Comparison of ENCODE assay signal across 28 mouse cellular contexts in genomic region chr13:51983002-51983401, GRCm38 (mm10).
DNase-seq lines count a peak whose midpoint lies in the region; ATAC-seq and TF ChIP-seq lines count a peak whose summit lies in the region.
"Had no signal": no experiment of that assay in that cellular context is flagged by ENCODE, and none has a peak within 500 bp of the region (broad histone marks: within the 10 kb centered on the region; RNA-seq: fewer than 3 reads in every experiment).

No protein-coding gene starts in this region.

- H3K9ac ChIP-seq in lung, embryonic 15.5 days: no peak overlapping the region
- H3K9ac ChIP-seq in midbrain, embryonic 11.5 days (ENCODE audit: low read length): no peak overlapping the region
- no peak overlapping the region for H3K9ac ChIP-seq in midbrain, embryonic 14.5 days (replicated peaks; ENCODE audit: low read length)
- H3K9ac ChIP-seq in stomach, postnatal 0 days (ENCODE audit: low read length): no peak overlapping the region
- H3K9ac ChIP-seq: embryonic facial prominence, embryonic 13.5 days; embryonic facial prominence, embryonic 15.5 days; forebrain, embryonic 12.5 days had no signal

- no peaks in the 10 kb centered on the region for H3K9me3 ChIP-seq in lung, embryonic 15.5 days
- no peaks in the 10 kb centered on the region for H3K9me3 ChIP-seq in midbrain, embryonic 11.5 days (ENCODE audit: control insufficient read depth, low read length)
- no peaks in the 10 kb centered on the region for H3K9me3 ChIP-seq in midbrain, embryonic 14.5 days (ENCODE audit: control insufficient read depth, low read length)
- no peaks in the 10 kb centered on the region for H3K9me3 ChIP-seq in stomach, postnatal 0 days (ENCODE audit: control insufficient read depth, low read length)
- H3K9me3 ChIP-seq: embryonic facial prominence, embryonic 13.5 days; embryonic facial prominence, embryonic 15.5 days; forebrain, embryonic 12.5 days had no signal

- H3K4me1 ChIP-seq in lung, embryonic 15.5 days: no peaks in the 10 kb centered on the region
- no peaks in the 10 kb centered on the region for H3K4me1 ChIP-seq in midbrain, embryonic 11.5 days (ENCODE audit: control insufficient read depth, insufficient read depth, low read length)
- H3K4me1 ChIP-seq in midbrain, embryonic 14.5 days (ENCODE audit: control insufficient read depth, insufficient read depth, low read length): no peaks in the 10 kb centered on the region
- no peaks in the 10 kb centered on the region for H3K4me1 ChIP-seq in stomach, postnatal 0 days (replicated peaks; ENCODE audit: control insufficient read depth, insufficient read depth)
- H3K4me1 ChIP-seq: embryonic facial prominence, embryonic 13.5 days; forebrain, embryonic 10.5 days; forebrain, embryonic 12.5 days had no signal

- H3K27me3 ChIP-seq in lung, embryonic 15.5 days: no peaks in the 10 kb centered on the region
- H3K27me3 ChIP-seq in midbrain, embryonic 11.5 days (ENCODE audit: control insufficient read depth, insufficient read depth, low read length): no peaks in the 10 kb centered on the region
- no peaks in the 10 kb centered on the region for H3K27me3 ChIP-seq in midbrain, embryonic 14.5 days (ENCODE audit: control insufficient read depth, insufficient read depth, low read length)
- H3K27me3 ChIP-seq in stomach, postnatal 0 days (ENCODE audit: control insufficient read depth, insufficient read depth, low read length): no peaks in the 10 kb centered on the region
- H3K27me3 ChIP-seq: CH12.LX; embryonic facial prominence, embryonic 13.5 days; embryonic facial prominence, embryonic 15.5 days; forebrain, embryonic 12.5 days; Patski had no signal

- H3K4me3 ChIP-seq in lung, embryonic 15.5 days: no peak overlapping the region
- H3K4me3 ChIP-seq in midbrain, embryonic 11.5 days (ENCODE audit: low read depth, low read length): no peak overlapping the region
- H3K4me3 ChIP-seq in midbrain, embryonic 14.5 days (replicated peaks; ENCODE audit: low read depth, low read length): no peak overlapping the region
- H3K4me3 ChIP-seq in stomach, postnatal 0 days (ENCODE audit: low read depth, low read length): no peak overlapping the region
- H3K4me3 ChIP-seq: embryonic facial prominence, embryonic 13.5 days; embryonic facial prominence, embryonic 15.5 days; erythroblast, embryonic 14.5 days; forebrain, embryonic 10.5 days; forebrain, embryonic 12.5 days had no signal

- no peak for TF ChIP-seq CTCF in stomach, postnatal 0 days (IDR thresholded peaks at IDR 0.05; ENCODE audit: low read depth)

- no peaks in the 10 kb centered on the region for H3K36me3 ChIP-seq in lung, embryonic 15.5 days
- no peaks in the 10 kb centered on the region for H3K36me3 ChIP-seq in midbrain, embryonic 11.5 days (ENCODE audit: control insufficient read depth, insufficient read depth, low read length)
- H3K36me3 ChIP-seq in midbrain, embryonic 14.5 days (ENCODE audit: control insufficient read depth, insufficient read depth, low read length): no peaks in the 10 kb centered on the region
- H3K36me3 ChIP-seq in stomach, postnatal 0 days (ENCODE audit: control insufficient read depth, insufficient read depth, low read length): no peaks in the 10 kb centered on the region
- H3K36me3 ChIP-seq: embryonic facial prominence, embryonic 13.5 days; embryonic facial prominence, embryonic 15.5 days; forebrain, embryonic 10.5 days; forebrain, embryonic 12.5 days; G1E had no signal

- no peak overlapping the region for H3K27ac ChIP-seq in lung, embryonic 15.5 days
- H3K27ac ChIP-seq in midbrain, embryonic 11.5 days (ENCODE audit: low read depth, low read length): no peak overlapping the region
- H3K27ac ChIP-seq in midbrain, embryonic 14.5 days (replicated peaks; ENCODE audit: low read depth, low read length): no peak overlapping the region
- H3K27ac ChIP-seq in stomach, postnatal 0 days (replicated peaks): no peak overlapping the region
- H3K27ac ChIP-seq: embryonic facial prominence, embryonic 13.5 days; embryonic facial prominence, embryonic 15.5 days; forebrain, embryonic 10.5 days; forebrain, embryonic 12.5 days had no signal

- no peak for TF ChIP-seq EP300 in stomach, postnatal 0 days (optimal IDR thresholded peaks at IDR 0.05)

- H3K4me2 ChIP-seq in lung, embryonic 15.5 days: no peak overlapping the region
- H3K4me2 ChIP-seq in midbrain, embryonic 11.5 days: no peak overlapping the region
- H3K4me2 ChIP-seq in midbrain, embryonic 14.5 days (ENCODE audit: low read length): no peak overlapping the region
- no peak overlapping the region for H3K4me2 ChIP-seq in stomach, postnatal 0 days (replicated peaks; ENCODE audit: low read depth)
- H3K4me2 ChIP-seq: embryonic facial prominence, embryonic 13.5 days; embryonic facial prominence, embryonic 15.5 days; forebrain, embryonic 12.5 days had no signal

- ATAC-seq in lung, embryonic 15.5 days (ENCODE audit: borderline replicate concordance, extremely low read depth, low FRiP score, low TSS enrichment): 0 out of 2 replicates have a peak, but pooled peaks have one; percentile 57
- no peak for ATAC-seq in midbrain, embryonic 11.5 days (ENCODE audit: low FRiP score)
- ATAC-seq in midbrain, embryonic 14.5 days (ENCODE audit: low FRiP score, low TSS enrichment): no peak
- ATAC-seq in stomach, postnatal 0 days (ENCODE audit: low FRiP score, low TSS enrichment): peak; percentile 45; the same call in 1 of the 2 replicates
- ATAC-seq: activated CD4-positive, CD25-positive, alpha-beta regulatory T cell, adult 4 months; CD4-positive, CD25-positive, alpha-beta regulatory T cell, adult 4 months; forebrain, embryonic 14.5 days; forebrain, embryonic 16.5 days; Patski had no signal

- 81% methylated on average over 8 of the region's 8 CpGs for WGBS in lung, embryonic 15.5 days
- 92% methylated on average over 8 of the region's 8 CpGs for WGBS in midbrain, embryonic 11.5 days
- 91% methylated on average over 8 of the region's 8 CpGs for WGBS in midbrain, embryonic 14.5 days
- WGBS in stomach, postnatal 0 days: 62% methylated on average over 8 of the region's 8 CpGs

- no peak for DNase-seq in lung, postnatal 36 days
- peak; percentile 37 for DNase-seq in midbrain, embryonic 11.5 days (ENCODE audit: low spot score, missing footprints)
- DNase-seq in midbrain, embryonic 14.5 days: no peak
- DNase-seq in stomach, postnatal 0 days (ENCODE audit: low spot score): peak; percentile 30
- DNase-seq in right cerebral cortex, adult 2 months (ENCODE audit: low spot score in 2 of 2): no peak
- DNase-seq: adrenal gland, adult 8-10 months; adrenal gland, postnatal 14 days; adrenal gland, postnatal 36 days; B cell, adult 2 months; cerebellum, adult 11-12 months; cerebellum, adult 2 months; cerebellum, adult 9-11 months; cerebellum, postnatal 14 days; cerebellum, postnatal 36 days; embryo, embryonic 11 days had no signal

Comparison
In these comparisons a context has a peak if more than half of its experiments do, and no peak if none do; other contexts are left out.
1. DNase-seq: peak in midbrain, embryonic 11.5 days (single experiment) and stomach, postnatal 0 days (single experiment); none in lung, postnatal 36 days (single experiment), midbrain, embryonic 14.5 days (single experiment) and right cerebral cortex, adult 2 months (0 of 2).
2. ATAC-seq: peak in lung, embryonic 15.5 days (single experiment) and stomach, postnatal 0 days (single experiment); none in midbrain, embryonic 11.5 days (single experiment) and midbrain, embryonic 14.5 days (single experiment).